Mouse (Mus musculus): ENCODE data around the gene Xylt1.

DNA sequence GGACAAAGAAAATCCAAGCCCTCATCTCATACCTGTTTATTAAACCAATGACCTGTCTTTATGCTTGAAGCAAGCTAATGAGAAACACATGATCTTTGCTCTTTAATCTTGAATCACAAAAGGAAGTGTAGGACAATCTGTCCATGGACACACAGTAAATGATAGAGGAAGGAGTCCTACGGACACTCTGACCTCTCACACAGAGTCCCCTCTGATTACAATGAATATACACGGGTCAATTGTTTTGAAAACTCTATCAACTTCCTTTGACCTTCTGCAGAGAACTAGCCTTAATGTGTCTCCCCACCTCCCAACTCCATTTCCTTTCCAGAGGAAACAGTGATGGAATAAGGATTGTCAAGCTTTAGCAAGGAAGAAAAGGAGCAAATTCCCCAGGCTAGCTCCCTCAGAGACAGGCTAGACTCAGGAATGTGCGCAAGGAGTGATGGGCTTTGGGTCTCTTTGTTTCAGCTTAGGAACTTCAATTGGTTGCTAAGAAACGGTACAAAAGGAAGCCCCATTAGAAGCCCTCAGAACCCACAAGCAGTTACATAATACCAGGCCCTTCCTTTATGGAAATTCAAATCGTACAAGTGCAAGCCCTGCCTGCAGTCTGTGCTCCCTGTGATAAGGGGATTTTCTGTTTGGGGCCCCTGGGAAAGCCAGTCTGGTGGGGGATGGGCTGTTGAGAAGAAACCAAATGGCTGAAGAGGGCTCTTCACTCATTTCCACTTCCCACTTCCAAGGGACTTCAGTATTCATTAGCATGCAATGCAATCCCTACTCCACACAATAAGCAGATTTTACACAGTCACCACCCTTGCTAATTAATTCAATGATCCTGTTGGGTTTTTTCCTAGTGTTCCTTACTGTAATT lies 305.6 kb downstream of the Xylt1 start:
- no peak for TF ChIP-seq CTCF (IDR thresholded peaks at IDR 0.05; ENCODE audit: control insufficient read depth, insufficient read depth, low read length)
- no peak for TF ChIP-seq POLR2A (IDR thresholded peaks at IDR 0.05; ENCODE audit: borderline replicate concordance, control insufficient read depth, low read depth, low read length)
